Mouse (Mus musculus) CH12F3 (cell line): ENCODE data around the gene Znrf4.
"Not testable (repeated sequence)": the region's sequence is repeated elsewhere in the genome, so short reads cannot be mapped to it uniquely, and the experiment has no call there.

ENCODE experiments used
- in situ Hi-C: fragments of 300-500 bp; cut with MboI; formaldehyde crosslinking; loops from 2 replicates; pipeline ENCODE4 v1.14.3; 2020; ENCODE audit warnings: low sequenced_read_pairs

Gene Znrf4

GRCm38 (mm10) chr17:56536874-56537273 is 24.6 kb upstream of the Znrf4 start:
- in situ Hi-C loops = no loop called here

- in situ Hi-C loops = no loop called here
Measured at GRCm38 (mm10) chr17:56536192-56536591, 24.0 kb upstream of the Znrf4 start.

- in situ Hi-C loops = no loop called here
Measured at GRCm38 (mm10) chr17:56524943-56525342, 12.7 kb upstream of the Znrf4 start.

GRCm38 (mm10) chr17:56522744-56523143 is 10.5 kb upstream of the Znrf4 start:
- in situ Hi-C loops = no loop called here

- in situ Hi-C loops = no loop called here
Measured at GRCm38 (mm10) chr17:56515690-56516410, 3.6 kb upstream of the Znrf4 start.

- in situ Hi-C loops = no loop called here
Measured at GRCm38 (mm10) chr17:56514916-56515315, 2.7 kb upstream of the Znrf4 start.

GRCm38 (mm10) chr17:56514330-56514729 is 2.1 kb upstream of the Znrf4 start:
- in situ Hi-C loops = no loop called here

- in situ Hi-C loops = no loop called here
Measured at GRCm38 (mm10) chr17:56511707-56512090, 532 bp downstream of the Znrf4 start.

GRCm38 (mm10) chr17:56510970-56511706 is 1.1 kb downstream of the Znrf4 start:
- in situ Hi-C loops = no loop called here

GRCm38 (mm10) chr17:56510473-56510969 is 1.7 kb downstream of the Znrf4 start:
- in situ Hi-C loops = no loop called here

- in situ Hi-C loops = no loop called here
Measured at GRCm38 (mm10) chr17:56509707-56510472, 2.3 kb downstream of the Znrf4 start.

GRCm38 (mm10) chr17:56509021-56509640 is 3.1 kb downstream of the Znrf4 start:
- in situ Hi-C loops = no loop called here

GRCm38 (mm10) chr17:56507161-56508068 is 4.8 kb downstream of the Znrf4 start:
- in situ Hi-C loops = no loop called here

GRCm38 (mm10) chr17:56506417-56507065 is 5.7 kb downstream of the Znrf4 start:
- in situ Hi-C loops = no loop called here

- in situ Hi-C loops = no loop called here
Measured at GRCm38 (mm10) chr17:56505401-56505800, 6.8 kb downstream of the Znrf4 start.

GRCm38 (mm10) chr17:56502526-56502925 is 9.7 kb downstream of the Znrf4 start:
- in situ Hi-C loops = no loop called here

- in situ Hi-C loops = not testable (repeated sequence)
Measured at GRCm38 (mm10) chr17:56501635-56502400, 10.4 kb downstream of the Znrf4 start.

GRCm38 (mm10) chr17:56499229-56499628 is 13.0 kb downstream of the Znrf4 start:
- in situ Hi-C loops = no loop called here

GRCm38 (mm10) chr17:56494480-56494879 is 17.8 kb downstream of the Znrf4 start:
- in situ Hi-C loops = no loop called here
